Mouse (Mus musculus) lung, postnatal 0 days (tissue): ENCODE results near the gene Lyl1.

Experiments used
- CTCF ChIP-seq: IDR thresholded peaks from 2 replicates; pipeline ENCODE4 v1.5.1; 2016; ENCODE audit warnings: antibody characterized with exemption, mild to moderate bottlenecking
- EP300 ChIP-seq: IDR thresholded peaks from 2 replicates; pipeline ENCODE4 v1.6.1; 2016; ENCODE audit warnings: antibody characterized with exemption, mild to moderate bottlenecking, control low read depth

DNA sequence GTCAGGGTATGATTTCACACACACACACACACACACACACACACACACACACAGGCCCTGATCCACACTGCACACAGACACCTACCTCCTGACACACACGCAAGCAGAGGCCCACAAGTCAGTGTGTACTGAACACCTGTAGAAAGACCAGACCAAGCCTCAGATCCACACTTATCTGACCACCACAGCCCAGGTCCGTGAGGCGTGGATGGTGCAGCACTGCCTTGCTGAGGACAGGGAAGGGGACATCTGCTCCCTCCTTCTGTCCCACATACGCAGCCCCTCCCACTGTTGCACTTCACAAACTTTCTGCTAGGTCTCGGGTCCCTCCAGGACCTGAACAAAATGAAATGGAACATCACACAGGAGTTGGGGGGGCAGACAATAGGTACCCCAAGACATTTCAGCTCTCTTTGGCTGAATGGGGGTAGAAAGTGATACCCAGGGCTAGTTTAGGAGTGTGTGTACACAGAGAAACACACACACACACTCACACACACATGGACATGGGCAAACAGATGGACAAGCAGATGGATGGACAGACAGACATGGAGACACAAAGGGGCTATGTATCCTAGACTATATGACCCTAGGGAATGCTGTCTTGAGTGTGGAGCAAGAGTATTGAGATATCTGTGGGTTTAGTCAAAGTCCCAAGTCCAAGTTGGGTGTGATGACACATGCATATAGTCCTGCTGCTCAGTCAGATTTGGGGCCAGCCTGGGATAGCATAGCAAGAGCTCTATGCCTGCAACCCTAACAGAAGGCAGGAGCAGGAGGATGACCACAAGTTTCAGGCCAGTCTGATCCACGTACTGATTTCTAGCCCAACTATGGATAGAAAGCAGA is 51.7 kb downstream of the Lyl1 start:
- TF ChIP-seq CTCF: no peak
- no peak for TF ChIP-seq EP300
